Mouse (Mus musculus) inflammation-experienced regulatory T-cells, adult 16 weeks (primary cell): Measurements from ENCODE around the gene Col15a1. TPM values are rescaled to one million over a fixed set of nuclear protein-coding genes. Genes with fewer than 3 reads are reported as not detected.

Experiments used
- polyA plus RNA-seq: library from polyadenylated mRNA; unstranded; fragments of 100-300 nt; shearing (Covaris generic); gene quantifications from one replicate; pipeline ENCODE4 v1.2.1, GENCODE M21; 2017

Col15a1 gene
- polyA plus RNA-seq: 1.0 TPM

GRCm38 (mm10) chr4:47207969-47208420 is at the start of gene Col15a1:
Col15a1 (plus strand) TSS chr4:47208161.

GRCm38 (mm10) chr4:47352803-47353388 is 144.9 kb downstream of the Col15a1 start, which contains the start of gene Tgfbr1:
Tgfbr1 (plus strand) TSS chr4:47353222.

Other genes with a start within 250 kb of the Col15a1 start
- gene Gabbr2, start 216.3 kb upstream of the Col15a1 start, polyA plus RNA-seq: not detected
- gene Anks6, start 150.7 kb upstream of the Col15a1 start, polyA plus RNA-seq: 0.43 TPM
- gene Galnt12, start 116.3 kb upstream of the Col15a1 start, polyA plus RNA-seq: 8.8 TPM
- 77.1 TPM for gene Tgfbr1, start 145.1 kb downstream of the Col15a1 start, polyA plus RNA-seq